Mouse (Mus musculus) midbrain, embryonic 11.5 days (tissue): Measurements from ENCODE around the gene Fn3krp. TPM values are rescaled to one million over a fixed set of nuclear protein-coding genes. Genes with fewer than 3 reads are reported as not detected.
A peak's percentile ranks its signal among the peaks of the same experiment; 100 is the strongest.

Experiments used
- ATAC-seq: fragments of 200-750 bp; cut with Nextera tagmentation; 2 replicates; pipeline ENCODE4 v1.8.0; 2017; ENCODE audit warnings: moderate TSS enrichment, moderate library complexity; ENCODE audit not compliant: low FRiP score
- DNase-seq: peaks from one replicate; pipeline ENCODE4 v3.0.0; 2015; ENCODE audit warnings: low spot score; ENCODE audit errors: missing footprints
- H3K27ac ChIP-seq: fragments of 300-500 bp; sonication (generic); 2 replicates; pipeline ENCODE4 v1.5.1; 2014; ENCODE audit warnings: low read depth, low read length
- H3K27me3 ChIP-seq: fragments of 300-500 bp; sonication (generic); 2 replicates; pipeline ENCODE4 v1.6.1; 2014; ENCODE audit warnings: mild to moderate bottlenecking, low read length, moderate library complexity, mixed read lengths; ENCODE audit not compliant: control insufficient read depth, insufficient read depth
- H3K36me3 ChIP-seq: fragments of 300-500 bp; sonication (generic); 2 replicates; pipeline ENCODE4 v1.6.1; 2014; ENCODE audit warnings: mild to moderate bottlenecking, low read length, moderate library complexity, mixed read lengths; ENCODE audit not compliant: control insufficient read depth, insufficient read depth
- H3K4me1 ChIP-seq: fragments of 300-500 bp; sonication (generic); 2 replicates; pipeline ENCODE4 v1.6.1; 2014; ENCODE audit warnings: low read length; ENCODE audit not compliant: control insufficient read depth, insufficient read depth
- H3K4me2 ChIP-seq: fragments of 300-500 bp; sonication (generic); 2 replicates; pipeline ENCODE4 v1.6.1; 2014; ENCODE audit warnings: mild to moderate bottlenecking, moderate library complexity
- H3K4me3 ChIP-seq: fragments of 300-500 bp; sonication (generic); 2 replicates; pipeline ENCODE4 v1.5.1; 2014; ENCODE audit warnings: low read depth, low read length
- H3K9ac ChIP-seq: fragments of 300-500 bp; sonication (generic); 2 replicates; pipeline ENCODE4 v1.6.1; 2014; ENCODE audit warnings: low read length
- H3K9me3 ChIP-seq: fragments of 300-500 bp; sonication (generic); 2 replicates; pipeline ENCODE4 v1.6.1; 2016; ENCODE audit warnings: low read length; ENCODE audit not compliant: control insufficient read depth
- WGBS: fragments of 180-500 bp; shearing (Covaris S2); extraction: QIAGEN DNeasy Blood & Tissue Kit; methylation state at CpG from one replicate; pipeline ENCODE4 v1.1.7; 2014; 5-methylcytosine and 5-hydroxymethylcytosine counted together
- polyA plus RNA-seq: library from polyadenylated mRNA; unstranded; fragments of >200 nt; fragmentation: Nextera tagmentation; extraction: Ambion mirVana; gene quantifications from 2 replicates; pipeline ENCODE4 v1.2.1, GENCODE M21; 2014

Gene Fn3krp
- 8.6 and 10.6 TPM in 2 replicates for polyA plus RNA-seq

DNA sequence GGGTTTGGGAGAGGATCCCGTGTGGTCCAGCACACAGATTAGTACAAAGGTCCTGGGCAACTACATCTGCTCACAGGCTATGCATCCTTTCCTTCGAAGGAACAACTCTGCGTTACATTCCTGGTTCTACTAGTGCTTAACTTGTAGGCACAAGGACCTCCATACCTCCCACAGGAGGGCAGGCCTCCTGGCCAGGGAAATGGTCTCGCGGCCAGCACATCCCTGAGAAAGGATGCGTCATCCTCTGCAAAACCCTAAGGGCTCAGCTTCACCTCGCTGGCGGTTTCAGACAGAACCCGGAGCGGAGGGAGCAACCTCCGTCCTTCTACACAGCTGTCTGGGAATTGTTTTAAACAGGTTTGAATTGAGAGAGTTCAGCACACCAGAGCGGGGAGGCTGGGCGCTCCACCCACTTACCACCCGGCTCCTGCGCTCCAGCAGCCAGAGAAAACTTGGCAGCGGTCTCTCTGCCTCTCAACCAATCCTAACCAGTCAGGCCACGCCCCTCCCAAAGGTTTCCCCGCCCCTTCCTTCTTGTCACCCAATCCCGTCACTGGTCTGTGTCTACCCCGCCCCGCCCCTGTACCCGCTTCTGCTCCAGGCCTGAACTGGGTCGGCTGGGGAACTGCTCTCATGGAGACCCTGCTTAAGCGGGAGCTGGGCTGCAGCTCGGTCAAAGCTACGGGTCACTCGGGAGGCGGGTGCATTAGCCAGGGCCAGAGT lies at the start of gene Fn3krp:
Gene Fn3krp (plus strand): TSS at position 572 of the 723 bp plus-strand sequence.
- Histone ChIP-seq H3K27ac (no peak within 1 kb of the TSS; the same call in 1 of the 2 replicates), H3K4me3 (peak within 1 kb of the TSS; percentile 71), H3K36me3 (no peaks in the 10 kb centered on the region), H3K4me2 (peak within 1 kb of the TSS; percentile 82), H3K9ac (peak within 1 kb of the TSS; percentile 77), H3K9me3 (no peaks in the 10 kb centered on the region), H3K4me1 (peaks cover 9% of the 10 kb centered on the region), H3K27me3 (no peaks in the 10 kb centered on the region)
- ATAC-seq: peak; percentile 100
- DNase-seq: peak; percentile 100
- WGBS: 1% methylated on average over 28 of the region's 28 CpGs

DNA sequence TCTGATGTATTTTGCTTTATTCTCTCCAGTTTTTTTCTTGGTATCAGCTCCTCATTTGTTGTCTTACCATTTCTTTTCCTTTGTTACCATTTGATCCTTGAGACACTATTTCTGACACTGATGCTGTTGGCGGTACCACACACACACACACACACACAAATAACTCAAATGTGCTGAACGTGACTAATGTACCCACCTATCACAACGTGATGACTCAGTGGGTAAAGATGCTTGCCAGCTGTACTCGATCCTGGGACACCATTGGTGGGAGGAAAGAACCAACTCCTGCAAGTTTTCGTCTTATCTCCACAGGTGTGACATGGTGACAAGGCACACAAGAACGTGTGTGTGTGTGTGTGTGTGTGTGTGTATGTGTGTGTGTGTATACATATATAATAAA lies 47.9 kb upstream of the Fn3krp start:
- Histone ChIP-seq H3K9ac (no peak overlapping the region), H3K4me3 (no peak overlapping the region), H3K27ac (no peak overlapping the region), H3K27me3 (no peaks in the 10 kb centered on the region), H3K4me2 (no peak overlapping the region), H3K4me1 (no peaks in the 10 kb centered on the region), H3K36me3 (no peaks in the 10 kb centered on the region), H3K9me3 (no peaks in the 10 kb centered on the region)
- WGBS: 70% methylated on average over 6 of the region's 6 CpGs
- DNase-seq (no peak), ATAC-seq (no peak)

GRCm38 (mm10) chr11:121378644-121379043 lies 42.6 kb upstream of the Fn3krp start:
- Histone ChIP-seq H3K9ac (no peak overlapping the region), H3K4me1 (peaks cover 3% of the 10 kb centered on the region), H3K27me3 (no peaks in the 10 kb centered on the region), H3K9me3 (peaks cover 4% of the 10 kb centered on the region; the same call in 1 of the 2 replicates), H3K27ac (no peak overlapping the region), H3K4me2 (no peak overlapping the region), H3K36me3 (no peaks in the 10 kb centered on the region), H3K4me3 (no peak overlapping the region)
- peak; percentile 54 for DNase-seq
- no peak for ATAC-seq

GRCm38 (mm10) chr11:121380294-121380693 lies 40.9 kb upstream of the Fn3krp start:
- Histone ChIP-seq H3K4me1 (peaks cover 3% of the 10 kb centered on the region), H3K27ac (no peak overlapping the region), H3K27me3 (no peaks in the 10 kb centered on the region), H3K9ac (no peak overlapping the region), H3K9me3 (peaks cover 4% of the 10 kb centered on the region; the same call in 1 of the 2 replicates), H3K4me2 (no peak overlapping the region), H3K4me3 (no peak overlapping the region), H3K36me3 (no peaks in the 10 kb centered on the region)
- WGBS: 20% methylated on average over 6 of the region's 6 CpGs
- DNase-seq (peak; percentile 75), ATAC-seq (no peak)

GRCm38 (mm10) chr11:121387750-121388553 lies 33.2 kb upstream of the Fn3krp start, which contains the start of gene Rab40b:
Gene Rab40b (minus strand): TSS chr11:121388251.
- 1% methylated on average over 61 of the region's 61 CpGs for WGBS
- H3K27ac ChIP-seq: no peak within 1 kb of the TSS
- peak; percentile 99 for ATAC-seq
- H3K9ac ChIP-seq: peak within 1 kb of the TSS; percentile 50; the same call in 1 of the 2 replicates
- H3K4me3 ChIP-seq: peak within 1 kb of the TSS; percentile 51
- peaks cover 8% of the 10 kb centered on the region; the same call in 1 of the 2 replicates for H3K27me3 ChIP-seq
- DNase-seq: peak; percentile 98
- no peaks in the 10 kb centered on the region for H3K36me3 ChIP-seq
- H3K9me3 ChIP-seq: no peaks in the 10 kb centered on the region
- no peaks in the 10 kb centered on the region for H3K4me1 ChIP-seq
- peak within 1 kb of the TSS; percentile 82 for H3K4me2 ChIP-seq

- Histone ChIP-seq H3K9me3 (no peaks in the 10 kb centered on the region), H3K4me2 (peak overlapping the region; percentile 82), H3K27ac (no peak overlapping the region), H3K9ac (no peak overlapping the region), H3K4me1 (no peaks in the 10 kb centered on the region), H3K4me3 (peak overlapping the region; percentile 51), H3K27me3 (peaks cover 8% of the 10 kb centered on the region; the same call in 1 of the 2 replicates), H3K36me3 (no peaks in the 10 kb centered on the region)
- 10% methylated on average over 6 of the region's 6 CpGs for WGBS
- DNase-seq: no peak
- ATAC-seq: no peak; the same call in 1 of the 2 replicates
Observed at GRCm38 (mm10) chr11:121388554-121388945, 32.7 kb upstream of the Fn3krp start.

- 69% methylated on average over 3 of the region's 3 CpGs for whole genome bisulfite sequencing
- no peak for ATAC-seq
Observed at GRCm38 (mm10) chr11:121390793-121391192, 30.4 kb upstream of the Fn3krp start.

DNA sequence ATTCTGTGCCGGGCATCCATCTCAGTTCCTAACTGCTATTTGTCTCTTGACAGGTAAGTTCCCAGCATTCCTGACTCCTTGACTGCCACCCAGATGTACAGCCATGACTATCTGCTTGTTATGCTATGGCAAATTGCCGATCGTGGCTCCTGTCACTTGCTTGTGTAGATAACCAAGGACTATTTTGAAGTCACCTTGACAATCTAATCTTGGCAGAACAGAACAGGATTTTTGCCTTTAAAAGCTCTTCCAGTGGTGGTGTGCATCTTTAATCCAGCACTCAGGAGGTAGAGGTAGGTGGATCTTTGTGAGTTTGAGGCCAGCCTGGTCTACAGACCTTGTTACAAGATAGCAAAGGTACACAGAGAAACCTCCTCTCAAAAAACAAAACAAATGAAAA lies 28.8 kb upstream of the Fn3krp start:
- no peaks in the 10 kb centered on the region for H3K36me3 ChIP-seq
- 88% methylated on average over 3 of the region's 3 CpGs for WGBS
- no peaks in the 10 kb centered on the region for H3K4me1 ChIP-seq
- ATAC-seq: no peak
- no peak overlapping the region for H3K9ac ChIP-seq
- H3K27ac ChIP-seq: no peak overlapping the region
- H3K27me3 ChIP-seq: no peaks in the 10 kb centered on the region
- H3K4me3 ChIP-seq: no peak overlapping the region
- no peaks in the 10 kb centered on the region for H3K9me3 ChIP-seq
- no peak for DNase-seq
- H3K4me2 ChIP-seq: no peak overlapping the region

More at GRCm38 (mm10) chr11:121390793-121391192, 30.4 kb upstream of the Fn3krp start:
- Histone ChIP-seq H3K36me3 (no peaks in the 10 kb centered on the region), H3K27me3 (peaks cover 8% of the 10 kb centered on the region; the same call in 1 of the 2 replicates), H3K4me1 (no peaks in the 10 kb centered on the region), H3K4me2 (no peak overlapping the region), H3K4me3 (no peak overlapping the region), H3K27ac (no peak overlapping the region), H3K9me3 (no peaks in the 10 kb centered on the region), H3K9ac (no peak overlapping the region)
- no peak for DNase-seq
